Mouse (Mus musculus) spleen, postnatal 0 days (tissue): ENCODE data around the gene Frzb. TPM values are rescaled to one million over a fixed set of nuclear protein-coding genes. Genes with fewer than 3 reads are reported as not detected.

Source experiments
- polyA plus RNA-seq: library from polyadenylated mRNA; unstranded; fragments of >200 nt; fragmentation: Nextera tagmentation; extraction: Ambion mirVana; gene quantifications from 2 replicates; pipeline ENCODE4 v1.2.1, GENCODE M21; 2015

Frzb gene
- 11.3 and 17.5 TPM in 2 replicates for polyA plus RNA-seq

DNA sequence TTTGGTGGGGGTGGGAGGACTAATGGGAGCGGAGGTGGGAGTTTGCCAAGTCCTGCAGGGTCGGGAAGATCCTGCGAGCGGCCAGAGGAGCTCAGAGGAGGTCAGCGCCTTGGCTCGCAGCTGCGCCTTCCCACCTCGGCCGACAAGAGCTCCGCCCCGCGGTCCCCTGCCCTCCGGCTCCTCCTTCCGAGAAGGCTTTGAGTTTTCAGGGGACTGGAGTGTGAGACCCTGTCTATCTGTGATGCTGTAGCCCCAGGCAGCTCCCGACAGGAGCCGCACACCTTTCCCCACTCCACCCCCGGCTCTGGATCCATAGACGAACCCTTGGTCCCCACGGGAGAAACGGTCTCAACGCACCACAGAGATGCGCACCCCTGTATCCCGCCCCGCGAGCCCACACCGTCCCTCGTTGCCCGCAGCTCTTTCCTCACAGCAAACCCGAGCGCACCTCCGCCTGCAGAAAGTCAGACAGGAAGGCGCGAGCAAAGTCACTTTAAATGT, at the start of gene Frzb:
Gene Frzb, minus strand, starts transcription at position 335 of the 501 bp plus-strand sequence.

Other genes with a start within 250 kb of the Frzb start
- not detected in 2 replicates for gene Prdx6b, start 155.2 kb downstream of the Frzb start, polyA plus RNA-seq
- gene Dnajc10, start 132.2 kb downstream of the Frzb start, polyA plus RNA-seq = 28.2 and 30.1 TPM in 2 replicates
- gene Nckap1, start 133.8 kb upstream of the Frzb start, polyA plus RNA-seq = 13.8 and 15.9 TPM in 2 replicates
- gene Dusp19, start 169.4 kb upstream of the Frzb start, polyA plus RNA-seq = 7.5 and 8.2 TPM in 2 replicates
- 28.3 and 29.8 TPM in 2 replicates for gene Nup35, start 169.6 kb upstream of the Frzb start, polyA plus RNA-seq